Mouse (Mus musculus) heart, postnatal 0 days (tissue): ENCODE results near the gene Tcp10c.
"Not testable (repeated sequence)": the region's sequence is repeated elsewhere in the genome, so short reads cannot be mapped to it uniquely, and the experiment has no call there.

Experiments used
- CTCF ChIP-seq: IDR thresholded peaks from 2 replicates; pipeline ENCODE4 v1.5.1; 2016; ENCODE audit warnings: antibody characterized with exemption, control low read depth, low read depth
- EP300 ChIP-seq: IDR thresholded peaks from 2 replicates; pipeline ENCODE4 v1.6.1; 2016; ENCODE audit warnings: antibody characterized with exemption, low read depth

- TF ChIP-seq CTCF, EP300: not testable (repeated sequence)
Observed at GRCm38 (mm10) chr17:13407621-13408256, 53.4 kb downstream of the Tcp10c start.
